Mouse (Mus musculus) bone marrow, adult 2 months (tissue): ENCODE measurements around the gene Lrmda.

Source experiments
- CTCF ChIP-seq: fragments of 200-500 bp; IDR thresholded peaks from 2 replicates; pipeline ENCODE4 v1.5.1; 2011; ENCODE audit warnings: low read length, control low read depth; ENCODE audit not compliant: control insufficient read depth, insufficient read depth
- POLR2A ChIP-seq: fragments of 200-500 bp; IDR thresholded peaks from 2 replicates; pipeline ENCODE4 v1.6.1; 2011; ENCODE audit warnings: low read depth, mild to moderate bottlenecking, control low read depth, low read length, borderline replicate concordance; ENCODE audit not compliant: control insufficient read depth

DNA sequence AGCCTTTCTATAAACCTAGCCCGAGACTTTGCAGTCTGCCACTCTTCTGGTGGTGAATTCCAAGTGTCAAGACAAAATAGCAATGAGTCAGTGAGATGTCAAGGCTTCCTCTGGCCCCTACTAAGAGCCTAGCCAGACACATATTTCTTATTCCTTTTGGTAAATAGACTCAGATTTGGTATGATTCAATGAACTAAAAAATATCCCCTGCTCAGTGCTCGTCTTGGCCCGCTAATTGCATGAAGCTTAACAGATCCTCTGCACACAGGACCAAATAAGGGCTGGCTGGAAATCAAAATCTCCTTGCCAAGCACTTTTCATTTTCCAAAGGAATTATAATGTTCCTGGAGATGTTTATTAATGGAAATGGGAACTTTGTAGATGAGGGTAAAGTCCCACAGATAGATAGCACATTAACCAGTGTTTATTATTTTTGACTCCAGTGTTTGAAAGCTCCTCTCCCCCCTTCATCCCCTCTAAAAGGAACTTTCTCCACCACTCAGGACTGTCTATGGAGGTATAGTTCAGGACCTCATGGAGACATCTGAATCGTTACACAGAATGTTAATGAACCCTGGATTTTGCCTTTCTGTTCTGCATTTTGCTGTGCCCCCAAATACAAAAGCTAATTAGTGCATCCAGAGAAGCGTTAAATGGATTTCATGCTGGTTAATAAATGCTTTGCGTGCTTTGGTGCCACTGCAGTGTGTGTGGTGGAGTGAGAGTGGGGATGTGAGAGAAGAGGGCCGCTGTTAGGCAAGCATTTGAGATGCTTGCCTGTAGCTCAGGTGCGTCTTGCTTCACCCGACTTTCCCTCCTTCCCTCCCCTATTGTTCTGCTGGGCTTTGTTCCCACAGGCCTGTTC, 945.5 kb downstream of the Lrmda start:
- TF ChIP-seq CTCF (no peak), POLR2A (no peak)
